Mouse (Mus musculus): ENCODE measurements around the gene Gm3486. TPM values are rescaled to one million over a fixed set of nuclear protein-coding genes. Genes with fewer than 3 reads are reported as not detected.
"Not testable (repeated sequence)": the region's sequence is repeated elsewhere in the genome, so short reads cannot be mapped to it uniquely, and the experiment has no call there.

The Gm3486 gene
- total RNA-seq (2021), result not detected
- long read RNA-seq, experiment 1, result 0 reads
- long read RNA-seq, experiment 2, result 0 reads

GRCm38 (mm10) chr14:41489385-41489784, at the start of gene Gm3486:
TSS of gene Gm3486 (minus strand) at chr14:41489485.
- not testable (repeated sequence) for DNase-seq

GRCm38 (mm10) chr14:41524695-41525094, 35.4 kb upstream of the Gm3486 start:
- DNase-seq, result not testable (repeated sequence)

- DNase-seq, result not testable (repeated sequence)
These were observed 31.4 kb upstream of the Gm3486 start for GRCm38 (mm10) chr14:41520683-41521082.

GRCm38 (mm10) chr14:41453418-41453817, 35.9 kb downstream of the Gm3486 start, which contains the start of gene Gm7954:
TSS of gene Gm7954 (minus strand) at chr14:41453518.
- not testable (repeated sequence) for DNase-seq

Other genes starting within 250 kb of the Gm3486 start
- gene Gm2832, start 210.7 kb downstream of the Gm3486 start, total RNA-seq (2021), result not detected
- gene Gm5798, start 140.9 kb downstream of the Gm3486 start, total RNA-seq (2021), result not detected
- gene Gm7945, start 103.1 kb downstream of the Gm3486 start, total RNA-seq (2021), result not detected
- gene Gm6482, start 81.2 kb downstream of the Gm3486 start, total RNA-seq (2021), result not detected
- not detected for gene Gm7954, start 36.0 kb downstream of the Gm3486 start, total RNA-seq (2021)
- not detected for gene Gm7970, start 66.1 kb upstream of the Gm3486 start, total RNA-seq (2021)
- gene 1700049E17Rik2, start 83.7 kb upstream of the Gm3486 start, total RNA-seq (2021), result not detected
- gene Gm3072, start 135.1 kb upstream of the Gm3486 start, total RNA-seq (2021), result not detected
- not detected for gene Gm3676, start 157.0 kb upstream of the Gm3486 start, total RNA-seq (2021)
- gene Gm8068, start 212.4 kb upstream of the Gm3486 start, total RNA-seq (2021), result not detected

All from gastrocnemius, postnatal 25 days (tissue).